Mouse (Mus musculus) heart, postnatal 36 days (tissue): ENCODE measurements around the gene Calhm3. TPM values are rescaled to one million over a fixed set of nuclear protein-coding genes. Genes with fewer than 3 reads are reported as not detected.
"Not testable (repeated sequence)": the region's sequence is repeated elsewhere in the genome, so short reads cannot be mapped to it uniquely, and the experiment has no call there.

Experiments
- DNase-seq, 2 experiments: peaks; one replicate each; pipeline ENCODE4 v3.0.0; 2021 to 2022
- intact Hi-C: fragments of 180-260 bp; cut with DNase I; formaldehyde crosslinking; loops from one replicate; pipeline ENCODE4 v1.15.1; 2025
- total RNA-seq, 2 experiments: library from RNA; stranded (reverse); gene quantifications; 2 replicates each; pipeline ENCODE4 v1.2.3; 2021

Calhm3 gene
- total RNA-seq, 2 experiments from 2014 or later: not detected

DNA sequence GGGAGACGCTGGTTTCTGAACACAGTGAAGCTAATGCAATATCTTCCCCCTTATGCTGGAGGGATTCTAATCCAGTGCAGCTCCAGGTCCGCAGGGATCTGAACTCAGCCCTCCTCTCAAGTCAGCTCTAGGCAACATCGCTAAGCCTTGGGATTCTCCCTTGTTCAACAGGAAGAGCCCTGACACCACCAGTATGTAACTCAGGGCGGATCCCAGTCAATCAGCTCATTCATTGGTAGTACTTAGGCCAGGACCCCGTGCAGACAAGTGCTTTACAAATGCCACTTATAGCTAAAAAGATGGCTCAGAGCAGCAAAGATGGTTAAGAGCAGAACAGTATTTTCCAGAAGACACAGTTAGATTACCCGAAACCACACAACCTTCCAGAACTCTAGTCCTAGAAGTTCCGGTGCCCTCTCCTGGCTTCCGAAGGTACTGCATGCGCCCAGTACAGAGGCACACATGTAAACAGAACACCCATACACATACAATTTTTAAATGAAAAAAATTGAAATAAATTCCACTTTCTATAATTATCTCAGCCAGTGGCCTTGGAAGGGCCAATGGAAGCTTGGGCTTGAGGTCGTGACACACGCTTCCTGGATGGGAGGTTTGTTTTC lies 11.3 kb upstream of the Calhm3 start:
- DNase-seq: peak; percentile 85 to 93
- intact Hi-C loops: loop anchor here (1.0 kb wide), 1 partner anchor 48 kb away; no protein-coding TSS in a partner anchor

DNA sequence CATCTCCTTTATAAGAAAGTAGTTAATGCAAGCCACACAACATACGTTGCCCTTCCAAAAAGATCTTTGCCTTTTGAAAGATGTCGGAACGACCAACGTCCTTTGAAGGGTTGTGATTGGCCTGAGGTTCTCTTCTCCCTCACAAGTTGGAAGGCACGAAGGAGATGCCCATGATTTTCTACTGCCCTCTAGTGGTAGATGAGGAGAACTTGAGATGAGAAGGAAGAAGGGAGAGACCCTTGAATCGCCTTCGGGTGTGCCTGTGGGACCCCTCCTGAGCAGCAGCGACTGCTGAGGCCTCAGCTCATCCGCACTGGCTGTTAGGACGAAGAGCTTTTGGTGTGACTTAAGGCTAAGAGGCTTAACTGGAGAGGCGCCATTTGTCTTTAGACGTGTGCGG lies 10.7 kb upstream of the Calhm3 start:
- DNase-seq: peak; percentile 33 to 54
- intact Hi-C loops: loop anchor here (1.0 kb wide), 1 partner anchor 47 kb away; no protein-coding TSS in a partner anchor

DNA sequence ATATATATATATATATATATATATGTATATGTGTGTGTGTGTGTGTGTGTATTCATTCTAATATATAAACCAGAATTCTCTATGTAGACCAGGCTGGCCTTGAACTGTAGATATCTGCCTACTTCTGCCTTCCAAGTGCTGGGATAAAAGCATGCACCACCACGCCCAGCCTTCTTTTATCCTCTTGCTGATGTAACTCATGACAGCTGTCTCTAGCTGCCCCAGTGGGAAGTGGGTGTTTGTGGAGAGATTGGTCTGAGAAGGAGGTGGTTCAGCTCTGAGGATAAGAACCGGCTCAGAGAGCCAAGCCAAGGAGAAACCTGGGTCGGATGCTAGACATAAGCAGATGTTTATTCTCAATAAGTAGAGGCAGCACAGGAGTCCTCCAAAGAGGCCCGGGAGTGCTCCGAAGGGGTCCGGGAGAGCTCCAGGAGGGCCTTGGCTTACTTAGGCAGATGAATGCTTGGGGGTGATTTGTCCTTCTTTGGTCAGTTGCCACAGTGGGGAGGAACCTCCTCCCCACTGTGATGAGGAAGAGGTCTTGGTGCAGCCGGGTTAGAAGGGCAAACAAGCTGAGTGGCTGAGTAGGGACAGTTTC lies 10.2 kb upstream of the Calhm3 start:
- intact Hi-C loops: loop anchor here (1.0 kb wide), 1 partner anchor 46 kb away; no protein-coding TSS in a partner anchor
- DNase-seq: no peak

DNA sequence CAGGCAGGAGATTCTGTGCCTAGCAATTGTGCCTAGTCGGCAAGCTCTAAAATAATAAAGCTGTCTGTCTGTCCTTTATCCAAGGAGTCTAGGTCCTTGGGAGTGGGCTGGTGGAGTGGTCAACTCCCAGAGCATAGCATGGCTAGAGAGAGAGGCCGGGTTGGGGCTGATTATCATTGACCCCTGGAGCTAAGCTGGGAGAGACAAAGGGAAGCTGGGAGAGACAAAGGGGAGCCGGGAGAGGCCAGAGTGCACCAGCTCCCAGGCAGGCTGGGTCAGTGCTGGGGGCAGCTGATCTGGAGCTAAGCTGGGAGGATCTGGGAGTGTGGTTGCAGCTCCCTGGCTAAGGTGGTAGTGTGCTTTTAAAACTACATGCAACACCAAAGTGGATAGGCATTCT lies 9.2 kb upstream of the Calhm3 start:
- no peak for DNase-seq
- intact Hi-C loops: no loop called here

DNA sequence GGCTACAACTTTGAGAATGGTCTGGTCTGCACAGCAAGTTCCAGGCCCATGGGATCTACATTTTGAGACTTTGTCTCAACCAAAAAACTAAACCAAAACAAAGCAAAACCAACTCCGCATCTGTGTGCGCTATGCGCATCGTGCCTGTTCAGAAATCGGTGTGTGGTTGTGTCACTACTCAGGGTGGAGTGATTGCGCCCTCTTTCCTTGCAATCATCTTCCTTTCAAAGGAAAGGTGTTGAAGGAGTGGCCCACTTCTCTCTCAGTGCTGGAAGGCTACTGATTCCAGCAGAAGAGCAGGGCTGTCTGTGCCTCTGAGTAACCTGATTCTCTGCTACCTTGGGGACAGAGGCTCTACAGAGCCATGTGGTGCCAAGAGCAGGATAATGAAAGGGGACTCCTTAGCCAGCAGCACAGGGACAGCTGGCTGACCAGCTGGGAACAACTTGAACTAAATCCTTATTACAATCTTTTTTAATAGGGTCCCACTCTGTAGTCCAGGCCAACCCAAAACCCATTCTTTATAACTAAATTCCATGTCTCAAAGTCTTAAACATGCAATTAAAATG lies 5.7 kb upstream of the Calhm3 start:
- intact Hi-C loops: no loop called here
- DNase-seq: no peak

DNA sequence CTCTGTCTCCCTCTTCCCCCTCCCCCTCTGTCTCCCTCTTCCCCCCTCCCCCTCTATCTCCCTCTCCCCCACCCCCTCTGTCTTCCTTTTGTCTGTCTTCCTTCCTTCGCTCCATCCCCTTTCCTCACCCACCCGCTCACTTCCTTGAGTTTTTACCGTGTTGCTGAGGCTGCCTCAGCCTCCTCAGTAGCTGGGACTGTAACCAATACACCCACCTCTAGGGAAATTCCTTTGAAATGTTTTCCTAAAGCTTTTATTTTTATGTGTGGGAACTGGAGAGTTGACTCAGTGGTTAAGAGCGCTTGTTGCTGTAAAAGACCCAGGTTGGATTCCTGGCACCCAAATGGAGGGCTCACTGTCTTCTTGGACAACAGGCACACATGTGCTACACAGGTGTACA lies 4.1 kb upstream of the Calhm3 start:
- intact Hi-C loops: no loop called here

DNA sequence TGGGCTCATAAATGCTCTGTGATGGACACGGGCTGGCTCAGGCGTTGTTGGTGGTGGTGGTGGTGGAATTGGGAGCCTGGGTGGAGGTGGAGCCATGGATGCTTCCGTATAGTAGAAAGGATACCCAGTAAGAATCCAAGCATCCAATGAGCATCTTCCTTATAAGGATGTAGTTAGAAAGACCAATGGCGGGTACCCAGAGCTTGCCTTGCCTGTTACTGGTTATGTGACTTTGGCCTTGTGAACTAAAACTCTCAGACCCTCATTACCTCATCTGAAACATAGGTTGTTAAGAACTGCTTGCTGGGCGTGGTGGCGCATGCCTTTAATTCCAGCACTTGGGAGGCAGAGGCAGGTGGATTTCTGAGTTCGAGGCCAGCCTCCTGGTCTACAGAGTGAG lies 3.8 kb downstream of the Calhm3 start:
- no peak for DNase-seq
- intact Hi-C loops: no loop called here

More for the DNA sequence above, 4.1 kb upstream of the Calhm3 start:
- no peak for DNase-seq

DNA sequence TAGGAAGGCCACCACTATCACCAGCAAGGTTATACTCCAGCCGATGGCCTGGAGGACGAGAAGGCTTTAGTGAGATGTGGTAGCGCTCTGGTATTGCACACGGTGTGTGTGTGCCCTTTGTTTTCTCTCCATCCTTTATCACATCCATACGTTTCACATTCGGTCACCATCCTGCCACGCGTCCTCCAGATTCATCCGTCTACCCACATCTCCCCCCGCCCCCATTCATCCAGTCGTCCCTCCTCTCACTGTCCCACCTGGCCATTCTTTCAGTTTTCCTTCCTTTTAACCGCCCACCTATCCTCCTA lies 5.5 kb downstream of the Calhm3 start:
- intact Hi-C loops: no loop called here
- DNase-seq: no peak

DNA sequence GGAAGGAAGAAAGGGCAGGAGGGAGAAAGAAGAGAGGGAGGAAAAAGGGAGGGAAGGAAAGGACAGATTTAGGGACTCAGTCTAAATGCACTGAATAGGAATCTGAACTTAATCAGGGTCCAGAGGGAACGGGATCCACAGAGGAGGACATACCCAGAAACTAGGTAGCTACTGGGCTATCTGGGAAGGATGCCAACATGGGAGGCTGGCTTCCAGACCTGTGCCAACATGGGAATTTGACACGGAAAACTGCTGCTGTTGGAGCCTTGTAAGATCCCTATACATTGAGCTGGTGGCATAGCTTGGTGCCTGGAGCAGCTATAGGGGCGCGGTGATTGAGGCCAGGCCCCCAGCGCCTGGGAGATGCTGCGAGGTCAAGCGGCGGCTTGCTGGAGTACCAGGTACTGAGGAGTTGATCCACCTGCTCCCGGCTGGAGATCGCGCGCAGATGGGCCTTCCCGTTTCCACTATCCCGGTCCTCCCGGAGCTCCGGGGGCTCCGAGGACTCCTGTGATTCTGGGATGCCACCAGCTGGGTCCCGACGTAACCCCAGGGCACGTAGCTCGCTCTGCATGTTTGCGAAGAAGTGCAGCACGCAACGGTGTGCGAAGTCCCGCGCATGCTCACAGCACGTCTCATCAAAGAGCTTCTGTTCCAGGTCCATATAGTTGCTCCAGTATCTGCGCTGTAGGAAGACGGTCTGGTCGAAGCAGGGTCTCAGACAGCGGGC lies 6.1 kb downstream of the Calhm3 start:
- no peak for DNase-seq
- intact Hi-C loops: no loop called here

DNA sequence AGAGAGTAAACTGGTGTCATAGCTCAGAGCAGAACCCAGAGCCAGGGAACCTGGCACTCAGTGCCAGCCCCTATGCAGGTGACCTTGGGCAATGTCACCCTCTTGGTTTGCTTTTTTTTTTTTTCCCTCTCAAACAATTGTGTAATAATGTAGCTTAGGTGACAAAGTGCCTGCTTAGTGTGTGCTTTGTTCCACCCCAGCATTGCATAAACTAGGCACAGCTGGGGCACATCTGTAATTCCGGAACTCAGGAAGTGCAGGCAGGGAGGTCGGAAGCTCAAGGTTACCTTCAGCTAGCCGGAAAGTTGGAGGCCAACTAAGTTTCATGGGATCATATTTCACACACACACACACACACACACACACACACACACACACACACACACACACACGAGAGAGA lies 7.7 kb downstream of the Calhm3 start:
- no peak for DNase-seq
- intact Hi-C loops: no loop called here

DNA sequence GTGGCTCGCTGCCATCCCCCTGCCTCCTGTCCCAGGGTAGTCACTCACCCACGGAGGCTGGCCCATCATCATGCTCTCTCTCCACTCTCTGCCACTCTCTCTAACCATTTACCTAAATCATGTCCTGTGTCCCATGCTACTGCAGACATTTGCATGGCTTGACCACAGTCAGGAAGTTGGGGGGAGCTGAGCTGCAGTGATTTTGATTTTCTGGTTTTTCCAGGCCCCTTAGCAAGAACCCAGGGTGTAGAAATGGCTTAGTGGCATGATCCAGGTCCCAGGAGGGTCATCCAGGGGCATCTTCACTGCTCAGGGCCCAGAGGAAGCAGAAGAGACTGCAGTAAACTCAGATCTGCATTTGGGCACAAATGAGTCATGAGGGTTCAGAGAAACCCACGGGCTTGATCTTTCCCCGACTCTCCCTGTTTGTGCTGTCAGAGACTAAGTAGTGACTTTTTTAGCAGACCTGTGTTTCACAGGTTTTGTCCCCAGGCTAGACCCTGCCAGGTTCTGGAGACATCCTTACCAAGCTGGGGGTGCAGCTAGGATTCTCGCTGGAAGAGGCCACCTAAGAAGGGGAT lies 9.2 kb downstream of the Calhm3 start:
- intact Hi-C loops: no loop called here
- no peak for DNase-seq

DNA sequence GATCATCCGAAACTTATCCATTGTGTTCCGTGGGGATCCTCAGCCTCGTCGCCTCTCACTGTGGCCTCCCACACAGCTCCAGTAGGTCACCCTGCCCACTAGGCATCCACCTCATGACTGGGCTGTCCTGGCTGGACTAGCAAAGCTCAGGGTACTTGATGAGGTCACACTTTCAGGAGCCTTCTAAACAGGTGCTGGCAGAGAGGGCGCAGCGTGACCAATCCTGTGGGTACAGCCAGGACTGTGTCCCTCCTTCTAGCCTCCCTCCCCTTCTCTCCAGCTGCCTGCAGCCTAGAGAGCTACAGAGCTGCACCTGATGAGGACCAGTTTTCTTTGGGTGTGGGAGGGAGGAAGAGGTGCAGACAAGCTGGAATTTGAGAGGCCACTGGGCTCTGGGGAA lies 13.4 kb downstream of the Calhm3 start, which contains the start of gene Calhm1:
Gene Calhm1 (minus strand): TSS at position 101 of the 400 bp plus-strand sequence.
- intact Hi-C loops: no loop called here
- no peak for DNase-seq

DNA sequence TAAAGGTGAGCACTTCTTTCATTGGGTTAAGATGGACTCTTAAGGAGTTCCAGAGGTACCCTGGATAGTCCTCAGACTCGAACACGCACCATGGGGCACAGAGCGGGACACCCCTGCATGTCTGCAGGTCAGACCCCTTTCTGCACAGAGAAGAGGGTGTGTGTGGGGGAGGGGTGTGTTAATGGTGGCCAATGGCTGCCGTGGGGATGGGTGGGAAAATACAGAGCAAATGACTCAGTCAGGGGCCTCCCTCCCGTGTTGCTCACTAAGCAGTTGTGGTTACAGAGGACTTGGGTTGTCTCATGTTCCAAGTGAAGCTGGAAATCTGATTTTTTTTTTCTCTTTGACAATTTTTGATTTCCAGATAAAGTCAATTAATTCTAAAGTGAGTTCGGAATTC lies 15.1 kb downstream of the Calhm3 start:
- intact Hi-C loops: no loop called here
- DNase-seq: no peak

DNA sequence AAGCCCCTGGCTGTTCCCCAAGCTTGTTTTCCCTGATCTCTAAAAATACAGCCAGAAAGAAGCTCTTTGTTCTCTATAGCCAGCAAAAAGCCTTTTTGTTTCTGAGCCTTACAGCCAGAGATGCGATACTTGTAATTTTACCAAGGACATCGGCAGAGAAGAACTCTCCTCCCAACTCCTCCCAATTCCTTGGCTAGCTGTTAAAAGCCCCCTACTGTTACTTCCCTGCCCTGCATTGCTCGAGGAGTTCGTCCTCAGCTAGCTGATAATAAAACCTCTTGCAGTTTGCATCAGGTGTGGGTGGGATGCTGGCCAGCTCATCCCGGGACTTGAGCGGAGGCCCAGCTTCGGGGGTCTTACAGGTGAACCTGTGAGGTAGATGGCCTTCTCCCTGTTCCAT lies 18.0 kb downstream of the Calhm3 start:
- intact Hi-C loops, DNase-seq: not testable (repeated sequence)

DNA sequence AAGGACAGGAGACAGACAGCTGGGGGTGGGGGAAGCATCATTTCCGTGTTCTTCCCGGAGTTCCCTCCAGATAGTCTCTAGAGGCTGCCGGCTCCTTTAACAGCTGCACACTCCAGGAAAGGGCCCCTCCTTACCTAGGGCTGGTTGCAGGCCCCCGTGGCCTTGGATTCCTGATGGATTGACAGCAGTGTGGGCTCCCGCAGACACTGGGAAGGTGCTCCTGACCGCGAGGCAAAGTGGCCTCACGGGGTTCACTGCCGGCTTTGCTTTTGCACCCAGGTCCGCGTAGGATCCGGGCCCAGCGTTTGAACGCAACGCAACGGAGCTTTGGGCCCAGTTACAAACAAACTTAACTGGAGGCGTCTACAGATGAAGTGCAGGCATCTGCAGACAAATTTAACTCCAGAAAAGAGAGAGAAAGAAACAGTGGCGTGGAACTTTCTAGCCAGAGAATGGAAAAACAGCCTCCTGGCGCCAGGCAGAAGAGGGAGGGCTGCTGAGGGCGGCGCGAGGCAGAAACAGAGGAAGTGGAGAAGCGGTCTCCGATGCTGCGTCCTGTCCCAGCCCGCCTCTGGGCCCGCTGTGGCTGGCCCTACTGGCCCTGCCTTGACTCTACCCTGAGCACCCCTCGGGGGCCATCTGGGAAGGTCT lies 19.7 kb downstream of the Calhm3 start, which contains the start of gene Calhm2:
Gene Calhm2 (minus strand): TSS at position 524 of the 651 bp plus-strand sequence.
- intact Hi-C loops: no loop called here
- DNase-seq: peak; percentile 71 to 74

DNA sequence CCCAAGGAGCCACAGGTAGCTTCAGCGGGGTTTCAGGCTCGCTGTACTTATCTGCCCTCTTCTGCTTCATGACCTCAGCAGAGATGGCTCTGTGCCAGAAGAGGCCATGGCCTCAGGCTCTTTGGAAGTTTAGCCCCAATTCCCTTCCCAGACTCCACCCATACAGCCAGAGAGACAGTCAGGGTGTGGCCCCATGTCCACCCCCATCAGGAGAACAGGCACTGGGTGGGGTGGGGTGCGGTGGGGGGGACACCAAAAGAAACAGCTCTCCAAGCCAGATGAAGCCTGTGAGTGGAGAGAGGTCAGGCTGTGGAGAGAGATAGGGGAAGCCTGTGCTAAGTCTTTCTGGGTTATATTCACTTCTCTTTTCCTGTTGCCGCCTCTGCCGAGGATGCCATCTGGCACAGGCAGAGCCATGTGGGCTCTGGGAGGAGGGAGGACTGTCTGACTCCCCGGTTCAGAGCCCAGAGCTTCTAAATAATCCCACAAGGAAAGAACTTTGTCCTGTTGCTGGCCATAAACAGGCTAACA lies 20.4 kb downstream of the Calhm3 start:
- intact Hi-C loops: no loop called here
- peak; percentile 67 to 75 for DNase-seq

DNA sequence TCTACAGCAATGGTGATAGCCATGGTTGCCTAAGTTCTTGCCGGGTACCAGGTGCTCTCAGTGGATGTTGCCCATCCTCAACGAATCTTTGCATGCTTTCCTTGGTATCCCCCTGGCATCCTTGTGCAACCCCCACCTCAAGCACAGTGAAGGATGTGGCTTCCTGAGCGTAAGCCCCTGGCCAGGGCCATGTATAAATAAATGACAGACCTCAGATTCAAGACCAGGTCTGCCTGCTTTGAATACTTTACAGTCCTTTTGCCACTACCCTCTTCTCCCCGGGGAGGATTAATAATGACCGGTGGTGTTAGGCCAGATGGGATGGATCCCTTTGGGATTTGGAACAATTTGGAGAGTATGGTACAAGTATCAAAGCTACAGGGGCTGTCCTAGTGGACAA lies 21.4 kb downstream of the Calhm3 start:
- no peak for DNase-seq
- intact Hi-C loops: no loop called here

DNA sequence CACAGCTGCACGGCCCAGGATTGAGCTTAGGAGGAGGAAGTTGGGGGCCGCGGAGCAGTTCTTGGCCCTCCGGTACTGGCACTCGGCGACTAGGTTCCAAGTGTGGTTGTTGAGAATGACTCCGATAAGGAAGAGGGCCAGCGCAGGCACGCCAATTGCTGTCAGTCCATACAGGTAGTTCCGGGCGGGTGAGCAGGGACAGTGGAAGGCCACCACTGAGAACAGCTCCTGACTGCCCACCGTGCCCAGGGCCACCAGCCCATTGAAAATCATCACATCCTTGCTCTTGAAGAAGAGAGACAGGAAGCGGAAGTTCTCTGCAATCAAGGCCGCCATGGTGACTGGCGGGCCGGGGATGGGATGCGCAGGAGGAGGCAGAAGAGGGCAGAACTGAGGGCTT lies 22.0 kb downstream of the Calhm3 start:
- DNase-seq: no peak

DNA sequence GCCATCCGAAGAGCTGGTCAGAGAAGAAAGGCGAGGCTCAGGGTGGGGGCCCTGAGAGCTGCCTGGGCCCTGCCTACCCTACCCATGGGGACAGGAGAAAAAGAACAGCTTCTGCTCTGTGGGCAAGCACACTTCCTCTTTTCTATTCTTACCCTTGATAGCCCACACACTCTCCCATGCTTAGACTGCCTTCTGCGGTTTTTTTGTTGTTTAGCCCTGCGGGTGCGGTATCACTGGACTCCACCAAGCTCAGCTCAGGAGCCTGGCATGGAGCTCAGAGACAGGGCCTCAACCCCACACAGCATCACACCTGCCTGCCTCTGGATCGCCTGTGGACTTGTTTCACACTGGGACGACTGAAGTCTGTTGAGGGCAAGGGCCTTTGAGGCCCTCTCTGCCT lies 24.4 kb downstream of the Calhm3 start:
- DNase-seq: no peak

More for the DNA sequence above, 22.0 kb downstream of the Calhm3 start:
- intact Hi-C loops: no loop called here

DNA sequence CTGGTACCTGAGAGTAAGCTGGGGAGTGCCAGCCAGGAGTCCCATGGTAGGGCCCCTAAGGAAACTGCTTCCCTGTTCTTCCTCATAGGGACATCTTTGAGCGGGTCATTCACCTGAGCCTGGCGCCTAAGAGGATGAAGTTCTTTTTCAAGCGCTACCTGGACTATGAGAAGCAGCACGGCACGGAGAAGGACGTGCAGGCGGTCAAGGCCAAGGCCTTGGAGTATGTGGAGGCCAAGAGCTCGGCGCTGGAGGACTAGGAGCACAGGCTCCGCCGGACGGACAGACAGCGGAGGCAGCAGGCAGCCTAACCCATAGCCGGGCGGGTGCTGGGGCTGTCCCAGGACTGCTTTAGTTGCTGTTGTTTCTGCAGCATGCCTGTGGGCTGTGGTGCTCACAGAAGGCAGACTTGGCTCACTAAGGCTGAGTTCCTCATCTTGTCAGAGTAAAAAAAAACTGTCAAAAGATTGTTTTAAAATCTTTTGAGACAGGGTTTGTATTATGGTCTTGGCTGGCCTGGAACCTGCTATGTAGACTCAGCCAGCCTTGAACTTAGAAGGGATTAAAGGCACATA lies 26.9 kb downstream of the Calhm3 start:
- DNase-seq: no peak
- intact Hi-C loops: no loop called here

More for the DNA sequence above, 24.4 kb downstream of the Calhm3 start:
- intact Hi-C loops: no loop called here
